Mouse (Mus musculus) testis, adult 2 months (tissue): ENCODE results near the gene Cks2.

Experiments used
- CTCF ChIP-seq: fragments of 200-500 bp; IDR thresholded peaks from 2 replicates; pipeline ENCODE4 v1.5.1; 2012; ENCODE audit warnings: low read depth, mild to moderate bottlenecking, inconsistent platforms, low read length, moderate library complexity; ENCODE audit not compliant: control insufficient read depth, insufficient read depth, insufficient replicate concordance
- POLR2A ChIP-seq: fragments of 200-500 bp; IDR thresholded peaks from 2 replicates; pipeline ENCODE4 v1.6.1; 2012; ENCODE audit warnings: low read depth, mild to moderate bottlenecking, inconsistent platforms, low read length, moderate library complexity; ENCODE audit not compliant: control insufficient read depth

GRCm38 (mm10) chr13:51676641-51677040 lies 31.6 kb downstream of the Cks2 start:
- TF ChIP-seq CTCF: no peak
- TF ChIP-seq POLR2A: no peak
